Mouse (Mus musculus) adrenal gland, adult 8-10 months (tissue): ENCODE data around the gene H1foo. TPM values are rescaled to one million over a fixed set of nuclear protein-coding genes. Genes with fewer than 3 reads are reported as not detected.

Experiments
- DNase-seq: peaks from one replicate; pipeline ENCODE4 v3.0.0; 2022
- total RNA-seq, 4 experiments: library from RNA; stranded (reverse); gene quantifications; 2 replicates each; pipeline ENCODE4 v1.2.4; 2022

The H1foo gene
- total RNA-seq = under 1 TPM in 1 of 4 experiments, not detected in 3; 0.40 TPM

GRCm38 (mm10) chr6:115944638-115945037 is at the start of gene H1foo:
H1foo (plus strand) TSS chr6:115944938.
- no peak for DNase-seq

GRCm38 (mm10) chr6:115896346-115896745 is 48.4 kb upstream of the H1foo start:
- DNase-seq = no peak

- DNase-seq = peak; percentile 52
Measured at GRCm38 (mm10) chr6:115897117-115897516, 47.6 kb upstream of the H1foo start.

- DNase-seq = no peak
Measured at GRCm38 (mm10) chr6:115897926-115898520, 46.7 kb upstream of the H1foo start.

- peak; percentile 83 for DNase-seq
Measured at GRCm38 (mm10) chr6:115901062-115901461, 43.7 kb upstream of the H1foo start.

- DNase-seq = peak; percentile 67
Measured at GRCm38 (mm10) chr6:115901489-115901931, 43.2 kb upstream of the H1foo start.

GRCm38 (mm10) chr6:115902545-115902944 is 42.2 kb upstream of the H1foo start:
- no peak for DNase-seq

GRCm38 (mm10) chr6:115905568-115905967 is 39.2 kb upstream of the H1foo start:
- DNase-seq = no peak

GRCm38 (mm10) chr6:115906455-115906854 is 38.3 kb upstream of the H1foo start:
- DNase-seq = no peak

- no peak for DNase-seq
Measured at GRCm38 (mm10) chr6:115906871-115907270, 37.9 kb upstream of the H1foo start.

GRCm38 (mm10) chr6:115908421-115908982 is 36.2 kb upstream of the H1foo start:
- DNase-seq = no peak

- no peak for DNase-seq
Measured at GRCm38 (mm10) chr6:115909052-115909451, 35.7 kb upstream of the H1foo start.

- DNase-seq = peak; percentile 73
Measured at GRCm38 (mm10) chr6:115909940-115910339, 34.8 kb upstream of the H1foo start.

- no peak for DNase-seq
Measured at GRCm38 (mm10) chr6:115911763-115912162, 33.0 kb upstream of the H1foo start.

- no peak for DNase-seq
Measured at GRCm38 (mm10) chr6:115913482-115913881, 31.3 kb upstream of the H1foo start.

GRCm38 (mm10) chr6:115914511-115915202 is 30.1 kb upstream of the H1foo start:
- DNase-seq = no peak

- no peak for DNase-seq
Measured at GRCm38 (mm10) chr6:115915601-115916445, 28.9 kb upstream of the H1foo start.

- DNase-seq = no peak
Measured at GRCm38 (mm10) chr6:115916611-115917010, 28.1 kb upstream of the H1foo start.

GRCm38 (mm10) chr6:115918615-115919014 is 26.1 kb upstream of the H1foo start:
- no peak for DNase-seq

GRCm38 (mm10) chr6:115919876-115920275 is 24.9 kb upstream of the H1foo start:
- DNase-seq = no peak

GRCm38 (mm10) chr6:115924829-115925228 is 19.9 kb upstream of the H1foo start:
- DNase-seq = no peak

- DNase-seq = no peak
Measured at GRCm38 (mm10) chr6:115926416-115926815, 18.3 kb upstream of the H1foo start.
